9 mouse cellular contexts compared by ENCODE assay signal in the genomic region with DNA sequence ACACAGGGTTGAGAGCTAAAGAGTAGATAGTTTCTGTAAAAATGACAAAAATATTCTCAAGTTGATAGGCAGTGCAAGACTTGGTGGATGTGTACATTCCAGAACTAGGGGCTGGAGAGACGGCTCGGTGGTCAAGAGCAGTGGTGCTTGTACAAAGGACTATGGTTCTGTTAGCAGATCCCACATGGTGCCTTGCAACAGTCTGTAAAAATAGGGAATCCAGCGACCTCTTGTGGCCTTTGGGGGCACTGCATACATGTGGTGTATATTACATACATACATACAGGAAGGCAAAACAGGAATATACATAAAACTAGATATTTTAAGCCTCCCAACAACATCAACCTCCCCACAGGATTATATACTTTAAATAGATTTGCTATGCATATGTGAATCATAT. TPM values are rescaled to one million over a fixed set of nuclear protein-coding genes. Genes with fewer than 3 reads are reported as not detected.
DNase-seq lines count a peak whose midpoint lies in the region; ATAC-seq and TF ChIP-seq lines count a peak whose summit lies in the region.
"Had no signal": no experiment of that assay in that cellular context is flagged by ENCODE, and none has a peak within 500 bp of the region (broad histone marks: within the 10 kb centered on the region; RNA-seq: fewer than 3 reads in every experiment).

No protein-coding gene starts in this region.

- no peaks in the 10 kb centered on the region for H3K36me3 ChIP-seq in intestine, postnatal 0 days (ENCODE audit: control insufficient read depth, insufficient read depth)
- H3K36me3 ChIP-seq in intestine, embryonic 16.5 days (ENCODE audit: control insufficient read depth, insufficient read depth, low read length) = no peaks in the 10 kb centered on the region

- no peaks in the 10 kb centered on the region for H3K9me3 ChIP-seq in intestine, postnatal 0 days (ENCODE audit: control insufficient read depth)
- no peaks in the 10 kb centered on the region for H3K9me3 ChIP-seq in intestine, embryonic 16.5 days (ENCODE audit: control insufficient read depth, low read length)

- H3K27me3 ChIP-seq in intestine, postnatal 0 days (replicated peaks; ENCODE audit: control insufficient read depth, insufficient read depth, low read length) = 0 out of 2 replicates have a peak, but pooled peaks cover 3% of the 10 kb centered on the region
- no peaks in the 10 kb centered on the region for H3K27me3 ChIP-seq in intestine, embryonic 16.5 days (replicated peaks; ENCODE audit: control insufficient read depth, insufficient read depth, low read length)

- no peaks in the 10 kb centered on the region for H3K4me1 ChIP-seq in intestine, postnatal 0 days (replicated peaks; ENCODE audit: control insufficient read depth, insufficient read depth, low read length)
- peaks cover 12% of the 10 kb centered on the region for H3K4me1 ChIP-seq in intestine, embryonic 16.5 days (ENCODE audit: control insufficient read depth, insufficient read depth, low read length)

- WGBS in intestine, postnatal 0 days = 62% methylated on average over 3 of the region's 3 CpGs
- WGBS in intestine, embryonic 16.5 days = 62% methylated on average over 3 of the region's 3 CpGs

- no peak overlapping the region for H3K27ac ChIP-seq in intestine, postnatal 0 days (ENCODE audit: low read depth, low read length)
- H3K27ac ChIP-seq in intestine, embryonic 16.5 days (ENCODE audit: low read length) = no peak overlapping the region

- H3K4me2 ChIP-seq in intestine, postnatal 0 days (replicated peaks; ENCODE audit: low read depth) = no peak overlapping the region
- H3K4me2 ChIP-seq in intestine, embryonic 16.5 days (ENCODE audit: low read depth, low read length) = no peak overlapping the region

- H3K9ac ChIP-seq in intestine, postnatal 0 days (ENCODE audit: low read depth, low read length) = no peak overlapping the region
- no peak overlapping the region for H3K9ac ChIP-seq in intestine, embryonic 16.5 days (ENCODE audit: low read depth, low read length)

- no peak overlapping the region for H3K4me3 ChIP-seq in intestine, postnatal 0 days (ENCODE audit: low read depth, low read length)
- no peak overlapping the region for H3K4me3 ChIP-seq in intestine, embryonic 16.5 days (ENCODE audit: low read length)

- no peak for ATAC-seq in intestine, postnatal 0 days
- no peak for ATAC-seq in intestine, embryonic 16.5 days

- DNase-seq in 416B (ENCODE audit: low read depth) (peak; percentile 84), MEL-GATA-1-ER (ENCODE audit: extremely low read depth, low read depth) (peak; percentile 36)
- peak; percentile 29 to 56 for DNase-seq in lung, postnatal 4 days
- no peak for DNase-seq in layer of hippocampus, postnatal 10 days (ENCODE audit: low spot score in 2 of 2)
- DNase-seq in cerebellum, adult 9-11 months = no peak
- no peak for DNase-seq in yolk sac, embryonic 10.5 days (ENCODE audit: low spot score)
- DNase-seq: gastrocnemius, postnatal 36 days had no signal

- peak; percentile 56 for TF ChIP-seq CTCF in intestine, postnatal 0 days (IDR thresholded peaks at IDR 0.05; ENCODE audit: low read depth)

RNA-seq across cellular contexts. Expression of a gene that starts 12.8 kb away (rescaled TPM):
- 38.9 TPM in 2 replicates for polyA plus RNA-seq in intestine, postnatal 0 days (2015; fragmentation: Nextera tagmentation; extraction: Ambion mirVana)
- 30.9 and 45.1 TPM in 2 replicates for polyA plus RNA-seq in intestine, embryonic 16.5 days (2015; fragmentation: Nextera tagmentation; extraction: Ambion mirVana)
- 100 to 1,000 TPM; 255 to 337 TPM for total RNA-seq in layer of hippocampus, postnatal 10 days (2021)

RNA-seq across cellular contexts. Expression of a gene that starts 26.0 kb away (rescaled TPM):
- polyA plus RNA-seq in intestine, postnatal 0 days (2015; fragmentation: Nextera tagmentation; extraction: Ambion mirVana) = 0.12 TPM in 2 replicates
- polyA plus RNA-seq in intestine, embryonic 16.5 days (2015; fragmentation: Nextera tagmentation; extraction: Ambion mirVana) = 0.20 and 0.24 TPM in 2 replicates
- total RNA-seq in layer of hippocampus, postnatal 10 days (2021) = 1 to 10 TPM; 1.8 to 2.6 TPM

RNA-seq across cellular contexts. Expression of a gene that starts 33.6 kb away (rescaled TPM):
- polyA plus RNA-seq in intestine, postnatal 0 days (2015; fragmentation: Nextera tagmentation; extraction: Ambion mirVana) = 348 and 382 TPM in 2 replicates
- 226 and 234 TPM in 2 replicates for polyA plus RNA-seq in intestine, embryonic 16.5 days (2015; fragmentation: Nextera tagmentation; extraction: Ambion mirVana)
- 10 to 100 TPM in 1 of 2 experiments, 1 to 10 TPM in 1; 9.3 to 10.7 TPM for total RNA-seq in layer of hippocampus, postnatal 10 days (2021)

RNA-seq across cellular contexts. Expression of a gene that starts 50.6 kb away (rescaled TPM):
- polyA plus RNA-seq in intestine, postnatal 0 days (2015; fragmentation: Nextera tagmentation; extraction: Ambion mirVana) = 35.0 and 36.1 TPM in 2 replicates
- 38.7 and 44.1 TPM in 2 replicates for polyA plus RNA-seq in intestine, embryonic 16.5 days (2015; fragmentation: Nextera tagmentation; extraction: Ambion mirVana)
- total RNA-seq in layer of hippocampus, postnatal 10 days (2021) = 10 to 100 TPM; 37.9 to 39.6 TPM

RNA-seq across cellular contexts. Expression of a gene that starts 59.7 kb away (rescaled TPM):
- polyA plus RNA-seq in intestine, postnatal 0 days (2015; fragmentation: Nextera tagmentation; extraction: Ambion mirVana) = 5.2 and 6.1 TPM in 2 replicates
- 7.1 and 7.3 TPM in 2 replicates for polyA plus RNA-seq in intestine, embryonic 16.5 days (2015; fragmentation: Nextera tagmentation; extraction: Ambion mirVana)
- 1 to 10 TPM; 4.2 to 4.9 TPM for total RNA-seq in layer of hippocampus, postnatal 10 days (2021)

Comparison
In these comparisons a context has a peak if more than half of its experiments do, and no peak if none do; other contexts are left out.
1. DNase-seq: peak in 416B (single experiment), MEL-GATA-1-ER (single experiment) and lung, postnatal 4 days (2 of 2); none in layer of hippocampus, postnatal 10 days (0 of 2), cerebellum, adult 9-11 months (single experiment) and yolk sac, embryonic 10.5 days (single experiment).